Mouse (Mus musculus): ENCODE data around the gene Stk40.

- TF ChIP-seq CTCF (IDR thresholded peaks at IDR 0.05; ENCODE audit: low read depth, low read length) (no peak), POLR2A (IDR thresholded peaks at IDR 0.05; ENCODE audit: extremely low read depth, insufficient read depth, low read length) (no peak)
Observed at GRCm38 (mm10) chr4:126131290-126132121, 27.7 kb downstream of the Stk40 start.

Data from liver, adult 2 months (tissue).